Mouse (Mus musculus): ENCODE results near the gene Hspa4. TPM values are rescaled to one million over a fixed set of nuclear protein-coding genes. Genes with fewer than 3 reads are reported as not detected.

Gene Hspa4
- total RNA-seq, 2 experiments from 2014 or later = 36.5 to 152 TPM

- ATAC-seq (replicated peaks; ENCODE audit: low FRiP score, poor library complexity, severe bottlenecking) = no peak
Measured at GRCm38 (mm10) chr11:53259047-53259632, 41.1 kb downstream of the Hspa4 start.

GRCm38 (mm10) chr11:53256914-53257313 is 43.3 kb downstream of the Hspa4 start:
- no peak for ATAC-seq (replicated peaks; ENCODE audit: low FRiP score, poor library complexity, severe bottlenecking)

DNA sequence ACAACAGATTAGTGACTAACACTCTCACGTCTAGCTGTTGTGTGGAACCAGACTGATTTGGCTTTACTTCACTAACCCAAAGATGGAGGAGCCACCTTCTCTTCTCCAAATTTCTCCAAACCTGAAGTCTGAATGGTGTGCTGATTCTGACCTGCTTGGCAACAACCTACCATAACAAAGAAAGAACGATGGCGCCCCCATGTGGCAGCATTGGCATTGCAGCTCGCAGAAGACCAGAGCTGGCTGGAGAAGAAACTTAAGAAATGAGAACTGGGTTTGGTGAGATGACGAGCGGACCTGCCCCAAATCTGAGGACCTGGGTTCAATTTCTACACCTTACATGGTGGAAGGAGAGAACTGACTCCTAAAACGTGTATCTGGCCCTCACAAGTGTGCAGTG is 45.3 kb downstream of the Hspa4 start:
- no peak for ATAC-seq (replicated peaks; ENCODE audit: low FRiP score, poor library complexity, severe bottlenecking)

DNA sequence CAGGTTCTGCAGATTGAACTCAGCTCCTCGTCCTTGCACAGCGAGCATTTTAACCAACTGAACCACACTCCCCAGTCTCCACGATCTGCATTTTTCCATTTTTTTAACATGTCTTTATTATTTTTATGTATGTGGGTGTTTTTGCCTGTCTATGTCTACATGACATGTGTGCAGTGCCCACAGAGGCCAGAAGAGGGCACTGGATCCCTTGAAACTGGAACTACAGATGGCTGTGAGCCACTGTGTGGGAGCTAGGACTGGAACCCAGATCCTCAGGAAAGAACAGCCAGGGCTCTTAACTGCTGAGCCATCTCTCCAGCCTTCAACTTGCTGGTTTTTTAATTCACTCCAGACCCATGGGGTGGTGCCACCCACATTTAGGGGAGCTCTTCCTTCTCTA is 45.8 kb downstream of the Hspa4 start:
- ATAC-seq (replicated peaks; ENCODE audit: low FRiP score, poor library complexity, severe bottlenecking) = no peak

- ATAC-seq (replicated peaks; ENCODE audit: low FRiP score, poor library complexity, severe bottlenecking) = no peak
Measured at GRCm38 (mm10) chr11:53252186-53253119, 47.8 kb downstream of the Hspa4 start.

- no peak for ATAC-seq (replicated peaks; ENCODE audit: low FRiP score, poor library complexity, severe bottlenecking)
Measured at GRCm38 (mm10) chr11:53250796-53251195, 49.5 kb downstream of the Hspa4 start.

DNA sequence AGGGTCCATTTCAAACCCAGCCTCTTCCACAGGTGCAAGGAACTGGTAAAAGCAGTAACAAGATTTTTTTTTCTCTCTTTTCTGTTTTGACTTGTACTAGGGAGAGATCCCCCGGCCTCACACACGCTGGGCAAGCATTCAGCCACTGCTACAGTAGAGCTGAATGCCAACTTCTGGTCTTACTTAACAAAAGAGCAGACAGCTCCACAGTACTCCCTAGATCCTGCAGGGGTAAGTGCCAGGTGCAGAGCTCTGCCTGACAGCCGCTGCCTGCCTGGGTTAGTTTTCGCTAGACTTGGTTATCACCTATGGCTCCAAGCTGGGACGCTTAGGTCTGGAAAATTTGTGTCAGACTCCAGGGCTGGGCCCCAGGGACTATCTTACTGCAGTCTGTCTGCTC is 50.6 kb downstream of the Hspa4 start:
- ATAC-seq (replicated peaks; ENCODE audit: low FRiP score, poor library complexity, severe bottlenecking) = no peak

GRCm38 (mm10) chr11:53245561-53245960 is 54.7 kb downstream of the Hspa4 start:
- ATAC-seq (replicated peaks; ENCODE audit: low FRiP score, poor library complexity, severe bottlenecking) = no peak

DNA sequence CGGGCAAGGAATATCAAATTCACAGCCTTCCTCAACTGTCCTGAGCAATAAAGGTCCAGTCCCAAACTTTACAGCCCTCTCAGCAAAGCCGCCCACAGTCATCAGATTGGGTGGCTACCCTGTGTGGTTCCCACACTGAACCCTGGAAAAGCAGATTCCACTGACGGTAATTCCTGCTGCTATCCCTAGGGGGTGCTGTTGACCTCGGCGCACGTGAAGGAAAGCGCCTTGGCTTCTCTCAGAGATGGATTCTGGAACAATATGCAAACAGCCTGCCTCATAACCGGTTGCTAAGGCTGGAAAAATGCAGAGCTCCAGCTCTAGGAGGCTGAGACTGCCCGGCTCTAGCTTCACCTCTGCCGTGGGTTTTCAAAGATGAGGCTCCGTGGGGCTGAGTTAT is 57.1 kb downstream of the Hspa4 start:
- ATAC-seq (replicated peaks; ENCODE audit: low FRiP score, poor library complexity, severe bottlenecking) = peak; percentile 39; the same call in 1 of the 2 replicates

DNA sequence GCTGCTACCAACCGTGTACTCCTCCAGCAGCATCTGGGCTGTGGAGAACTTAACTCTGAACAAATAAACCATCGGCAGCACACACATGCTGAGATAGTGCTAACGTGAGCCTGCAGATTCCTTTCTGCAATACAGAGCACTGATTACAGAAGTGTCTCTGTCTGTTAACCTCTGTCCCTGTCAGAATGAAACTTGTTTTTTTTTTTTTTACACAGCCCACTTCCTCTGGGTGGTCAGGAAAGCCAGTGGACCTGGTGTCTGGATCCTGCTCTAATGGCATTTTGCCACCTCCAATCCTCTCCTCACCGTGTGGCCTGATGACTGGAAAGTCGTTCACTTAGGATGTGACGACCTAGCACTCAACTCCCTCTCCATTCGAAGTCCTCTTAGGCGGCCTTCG is 66.7 kb downstream of the Hspa4 start:
- no peak for ATAC-seq (replicated peaks; ENCODE audit: low FRiP score, poor library complexity, severe bottlenecking)

GRCm38 (mm10) chr11:53231836-53232235 is 68.4 kb downstream of the Hspa4 start:
- ATAC-seq (replicated peaks; ENCODE audit: low FRiP score, poor library complexity, severe bottlenecking) = no peak

GRCm38 (mm10) chr11:53229011-53229410 is 71.2 kb downstream of the Hspa4 start:
- ATAC-seq (replicated peaks; ENCODE audit: low FRiP score, poor library complexity, severe bottlenecking) = no peak

- ATAC-seq (replicated peaks; ENCODE audit: low FRiP score, poor library complexity, severe bottlenecking) = no peak
Measured at GRCm38 (mm10) chr11:53210876-53211275, 89.4 kb downstream of the Hspa4 start.

Other genes with a start within 250 kb of the Hspa4 start
- gene Zcchc10, start 24.2 kb upstream of the Hspa4 start, total RNA-seq (2015; ENCODE audit: low replicate concordance) = 4.7 and 19.3 TPM in 2 replicates
- gene Zcchc10, start 24.2 kb upstream of the Hspa4 start, total RNA-seq (2017; ENCODE audit: low replicate concordance) = 0.39 and 4.0 TPM in 2 replicates
- 23.9 and 67.4 TPM in 2 replicates for gene Aff4, start 50.4 kb upstream of the Hspa4 start, total RNA-seq (2015; ENCODE audit: low replicate concordance)
- gene Aff4, start 50.4 kb upstream of the Hspa4 start, total RNA-seq (2017; ENCODE audit: low replicate concordance) = 20.7 and 27.0 TPM in 2 replicates
- gene Leap2, start 122.7 kb upstream of the Hspa4 start, total RNA-seq (2015; ENCODE audit: low replicate concordance) = not detected in 2 replicates
- not detected in 2 replicates for gene Leap2, start 122.7 kb upstream of the Hspa4 start, total RNA-seq (2017; ENCODE audit: low replicate concordance)
- gene Uqcrq, start 130.4 kb upstream of the Hspa4 start, total RNA-seq (2015; ENCODE audit: low replicate concordance) = 79.2 and 113 TPM in 2 replicates
- gene Uqcrq, start 130.4 kb upstream of the Hspa4 start, total RNA-seq (2017; ENCODE audit: low replicate concordance) = 29.4 and 33.0 TPM in 2 replicates
- not detected in 2 replicates for gene Gdf9, start 130.6 kb upstream of the Hspa4 start, total RNA-seq (2015; ENCODE audit: low replicate concordance)
- 0.77 TPM in 1 of 2 replicates, not detected in the other for gene Gdf9, start 130.6 kb upstream of the Hspa4 start, total RNA-seq (2017; ENCODE audit: low replicate concordance)
- gene Gm10447, start 156.7 kb upstream of the Hspa4 start, total RNA-seq (2015; ENCODE audit: low replicate concordance) = not detected in 2 replicates
- not detected in 2 replicates for gene Gm10447, start 156.7 kb upstream of the Hspa4 start, total RNA-seq (2017; ENCODE audit: low replicate concordance)
- gene Shroom1, start 156.7 kb upstream of the Hspa4 start, total RNA-seq (2015; ENCODE audit: low replicate concordance) = not detected in 2 replicates
- gene Shroom1, start 156.7 kb upstream of the Hspa4 start, total RNA-seq (2017; ENCODE audit: low replicate concordance) = not detected in 2 replicates
- gene Gm9837, start 170.0 kb upstream of the Hspa4 start, total RNA-seq (2015; ENCODE audit: low replicate concordance) = not detected in 2 replicates
- not detected in 2 replicates for gene Gm9837, start 170.0 kb upstream of the Hspa4 start, total RNA-seq (2017; ENCODE audit: low replicate concordance)
- gene Gm9945, start 179.7 kb upstream of the Hspa4 start, total RNA-seq (2015; ENCODE audit: low replicate concordance) = 5.8 TPM in 1 of 2 replicates, not detected in the other
- not detected in 2 replicates for gene Gm9945, start 179.7 kb upstream of the Hspa4 start, total RNA-seq (2017; ENCODE audit: low replicate concordance)
- gene Sowaha, start 179.8 kb upstream of the Hspa4 start, total RNA-seq (2015; ENCODE audit: low replicate concordance) = 29.9 and 42.8 TPM in 2 replicates
- 36.8 and 50.7 TPM in 2 replicates for gene Sowaha, start 179.8 kb upstream of the Hspa4 start, total RNA-seq (2017; ENCODE audit: low replicate concordance)
- 143 and 148 TPM in 2 replicates for gene Sept8, start 218.8 kb upstream of the Hspa4 start, total RNA-seq (2015; ENCODE audit: low replicate concordance)
- 101 and 111 TPM in 2 replicates for gene Sept8, start 218.8 kb upstream of the Hspa4 start, total RNA-seq (2017; ENCODE audit: low replicate concordance)